ENCODE assay signal across 7 mouse cellular contexts in genomic region chr1:195130953-195131674, GRCm38 (mm10). TPM values are rescaled to one million over a fixed set of nuclear protein-coding genes. Genes with fewer than 3 reads are reported as not detected.
DNase-seq lines count a peak whose midpoint lies in the region; ATAC-seq and TF ChIP-seq lines count a peak whose summit lies in the region.

Gene Cr1l (minus strand): TSS chr1:195131586.

- intact Hi-C loops in left cerebral cortex, postnatal 4 days (cut with DNase I) = no loop called here

- peak within 1 kb of the TSS; percentile 94 for H3K9ac ChIP-seq in intestine, postnatal 0 days (ENCODE audit: low read depth, low read length)
- peak within 1 kb of the TSS; percentile 70 for H3K9ac ChIP-seq in midbrain, embryonic 12.5 days (replicated peaks)

- H3K27ac ChIP-seq in embryonic facial prominence, embryonic 10.5 days (replicated peaks) = peak within 1 kb of the TSS; percentile 96
- peak within 1 kb of the TSS; percentile 98 for H3K27ac ChIP-seq in intestine, postnatal 0 days (ENCODE audit: low read depth, low read length)
- H3K27ac ChIP-seq in midbrain, embryonic 12.5 days (replicated peaks) = peak within 1 kb of the TSS; percentile 87
- peak within 1 kb of the TSS; percentile 99 for H3K27ac ChIP-seq in small intestine, adult 2 months (ENCODE audit: insufficient read depth, low read depth, low read length)

- ATAC-seq in intestine, postnatal 0 days = peak; percentile 97
- peak; percentile 100 for ATAC-seq in midbrain, embryonic 12.5 days (ENCODE audit: low FRiP score, low read depth)

- H3K4me2 ChIP-seq in intestine, postnatal 0 days (replicated peaks; ENCODE audit: low read depth) = peak within 1 kb of the TSS; percentile 68
- peak within 1 kb of the TSS; percentile 58 for H3K4me2 ChIP-seq in midbrain, embryonic 12.5 days (replicated peaks)

- peak within 1 kb of the TSS; percentile 70 for H3K4me3 ChIP-seq in embryonic facial prominence, embryonic 10.5 days
- peak within 1 kb of the TSS; percentile 68 for H3K4me3 ChIP-seq in intestine, postnatal 0 days (ENCODE audit: low read depth, low read length)
- H3K4me3 ChIP-seq in midbrain, embryonic 12.5 days = peak within 1 kb of the TSS; percentile 61
- H3K4me3 ChIP-seq in small intestine, adult 2 months (ENCODE audit: low read depth, low read length) = peak within 1 kb of the TSS; percentile 98

- peaks cover 22% of the 10 kb centered on the region for H3K36me3 ChIP-seq in embryonic facial prominence, embryonic 10.5 days (replicated peaks)
- peaks cover 18% of the 10 kb centered on the region for H3K36me3 ChIP-seq in intestine, postnatal 0 days (ENCODE audit: control insufficient read depth, insufficient read depth)
- 0 out of 2 replicates have a peak, but pooled peaks cover 9% of the 10 kb centered on the region for H3K36me3 ChIP-seq in midbrain, embryonic 12.5 days
- peaks cover 12% of the 10 kb centered on the region; the same call in 1 of the 2 replicates for H3K36me3 ChIP-seq in small intestine, adult 2 months (ENCODE audit: control insufficient read depth, insufficient read depth, low read length)

- no peaks in the 10 kb centered on the region for H3K27me3 ChIP-seq in embryonic facial prominence, embryonic 10.5 days (replicated peaks; ENCODE audit: low read depth, poor library complexity, severe bottlenecking)
- H3K27me3 ChIP-seq in intestine, postnatal 0 days (replicated peaks; ENCODE audit: control insufficient read depth, insufficient read depth, low read length) = no peaks in the 10 kb centered on the region
- no peaks in the 10 kb centered on the region for H3K27me3 ChIP-seq in midbrain, embryonic 12.5 days
- H3K27me3 ChIP-seq in small intestine, adult 2 months (ENCODE audit: control insufficient read depth, insufficient read depth, low read length) = no peaks in the 10 kb centered on the region

- peaks cover 3% of the 10 kb centered on the region; the same call in 1 of the 2 replicates for H3K4me1 ChIP-seq in embryonic facial prominence, embryonic 10.5 days
- no peaks in the 10 kb centered on the region for H3K4me1 ChIP-seq in intestine, postnatal 0 days (replicated peaks; ENCODE audit: control insufficient read depth, insufficient read depth, low read length)
- 0 out of 2 replicates have a peak, but pooled peaks cover 6% of the 10 kb centered on the region for H3K4me1 ChIP-seq in midbrain, embryonic 12.5 days
- no peaks in the 10 kb centered on the region for H3K4me1 ChIP-seq in small intestine, adult 2 months (ENCODE audit: control insufficient read depth, insufficient read depth, insufficient read length, low read length)

- DNase-seq in adrenal gland, postnatal 10 days = peak; percentile 91
- DNase-seq in embryonic facial prominence, embryonic 10.5 days (ENCODE audit: low spot score) = peak; percentile 91
- DNase-seq in gonadal fat pad, adult 2 months (ENCODE audit: low read depth) = peak; percentile 72
- peak; percentile 87 for DNase-seq in left cerebral cortex, postnatal 4 days

- TF ChIP-seq CTCF in intestine, postnatal 0 days (IDR thresholded peaks at IDR 0.05; ENCODE audit: low read depth) = peak; percentile 84
- TF ChIP-seq CTCF in small intestine, adult 2 months (IDR thresholded peaks at IDR 0.05; ENCODE audit: extremely low read depth, insufficient read length, insufficient replicate concordance, low read depth, low read length) = peak; percentile 42; the same call in 1 of the 2 replicates

- TF ChIP-seq POLR2A in small intestine, adult 2 months (IDR thresholded peaks at IDR 0.05; ENCODE audit: low read depth, low read length) = peak; percentile 73

- whole genome bisulfite sequencing in embryonic facial prominence, embryonic 10.5 days = under 1% methylated on average over 31 of the region's 31 CpGs
- under 1% methylated on average over 31 of the region's 31 CpGs for WGBS in intestine, postnatal 0 days
- WGBS in midbrain, embryonic 12.5 days = under 1% methylated on average over 31 of the region's 31 CpGs
- under 1% methylated on average over 31 of the region's 31 CpGs for WGBS in small intestine, adult 2 months

- H3K9me3 ChIP-seq in embryonic facial prominence, embryonic 10.5 days = no peaks in the 10 kb centered on the region
- no peaks in the 10 kb centered on the region for H3K9me3 ChIP-seq in intestine, postnatal 0 days (ENCODE audit: control insufficient read depth)
- no peaks in the 10 kb centered on the region for H3K9me3 ChIP-seq in midbrain, embryonic 12.5 days

RNA-seq across cellular contexts. Expression of gene Cr1l, which starts in this region (rescaled TPM):
- total RNA-seq in adrenal gland, postnatal 10 days (2021) = 10 to 100 TPM; 72.6 to 78.0 TPM
- polyA plus RNA-seq in embryonic facial prominence, embryonic 10.5 days (2016; fragmentation: Nextera tagmentation; extraction: Ambion mirVana) = 43.3 and 44.9 TPM in 2 replicates
- 82.7 and 84.6 TPM in 2 replicates for polyA plus RNA-seq in gonadal fat pad, adult 2 months (2012; rRNA removed)
- polyA plus RNA-seq in intestine, postnatal 0 days (2015; fragmentation: Nextera tagmentation; extraction: Ambion mirVana) = 69.5 and 70.5 TPM in 2 replicates
- total RNA-seq in left cerebral cortex, postnatal 4 days (2021) = 10 to 100 TPM; 43.3 to 50.4 TPM
- 36.1 and 39.8 TPM in 2 replicates for polyA plus RNA-seq in midbrain, embryonic 12.5 days (2016; fragmentation: Nextera tagmentation; extraction: Ambion mirVana)
- polyA plus RNA-seq in small intestine, adult 2 months (2012; rRNA removed) = 11.7 and 15.2 TPM in 2 replicates

Comparison
In these comparisons a context has a peak if more than half of its experiments do, and no peak if none do; other contexts are left out.
1. Peak in every context shown above with its lines: DNase-seq, ATAC-seq, H3K4me3 ChIP-seq and H3K27ac ChIP-seq.